Mouse (Mus musculus) thymus, postnatal 14 days (tissue): ENCODE results near the gene Galk2.

Experiments used
- DNase-seq: peaks from one replicate; pipeline ENCODE4 v3.0.0; 2021

Galk2 gene

GRCm38 (mm10) chr2:125901426-125901825, 42.5 kb downstream of the Galk2 start:
- DNase-seq, result no peak

- no peak for DNase-seq
Measured at GRCm38 (mm10) chr2:125906407-125907066, 47.6 kb downstream of the Galk2 start.

GRCm38 (mm10) chr2:125907580-125908255, 48.8 kb downstream of the Galk2 start:
- no peak for DNase-seq

DNA sequence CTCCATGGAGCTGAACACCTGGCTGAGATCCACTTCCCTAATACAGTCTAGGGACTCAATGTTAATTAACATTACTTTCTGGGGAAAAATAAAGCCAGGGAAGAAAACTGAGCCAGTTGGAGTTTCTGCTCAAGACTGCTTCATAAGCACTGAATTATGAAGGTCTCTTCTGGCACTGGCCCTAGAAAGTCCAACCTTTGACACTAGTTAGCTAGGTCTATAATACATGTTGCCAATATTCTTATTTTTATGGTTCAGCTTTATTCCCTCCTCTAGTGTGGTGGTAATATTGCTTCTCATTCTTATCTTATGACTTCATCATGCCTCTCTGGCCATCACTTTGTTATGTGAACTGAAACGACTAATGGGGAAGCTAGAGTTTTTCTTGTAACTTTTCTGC, 55.3 kb downstream of the Galk2 start:
- DNase-seq, result no peak

- no peak for DNase-seq
Measured at GRCm38 (mm10) chr2:125914713-125915112, 55.8 kb downstream of the Galk2 start.

GRCm38 (mm10) chr2:125916652-125917296, 57.9 kb downstream of the Galk2 start:
- DNase-seq, result no peak

DNA sequence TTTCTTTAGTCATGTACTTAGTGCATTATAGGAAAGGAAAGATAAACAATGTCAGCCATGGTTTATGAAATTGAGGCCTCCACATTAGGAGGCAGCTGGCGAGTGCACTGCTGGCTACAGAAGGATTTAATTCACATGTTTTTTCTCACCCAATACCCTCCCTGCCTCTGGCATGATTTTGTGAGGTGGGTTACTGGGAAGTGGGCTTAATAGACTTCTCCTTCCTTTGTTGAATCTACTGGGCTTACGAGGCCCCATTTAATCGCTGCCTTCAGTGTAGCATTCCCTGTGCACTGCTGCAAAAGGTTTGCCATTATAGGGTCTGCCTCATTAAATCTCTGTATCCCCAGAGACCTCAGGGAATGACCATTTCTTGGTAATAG, 58.4 kb downstream of the Galk2 start:
- DNase-seq, result no peak

- no peak for DNase-seq
Measured at GRCm38 (mm10) chr2:125921273-125921672, 62.4 kb downstream of the Galk2 start.

DNA sequence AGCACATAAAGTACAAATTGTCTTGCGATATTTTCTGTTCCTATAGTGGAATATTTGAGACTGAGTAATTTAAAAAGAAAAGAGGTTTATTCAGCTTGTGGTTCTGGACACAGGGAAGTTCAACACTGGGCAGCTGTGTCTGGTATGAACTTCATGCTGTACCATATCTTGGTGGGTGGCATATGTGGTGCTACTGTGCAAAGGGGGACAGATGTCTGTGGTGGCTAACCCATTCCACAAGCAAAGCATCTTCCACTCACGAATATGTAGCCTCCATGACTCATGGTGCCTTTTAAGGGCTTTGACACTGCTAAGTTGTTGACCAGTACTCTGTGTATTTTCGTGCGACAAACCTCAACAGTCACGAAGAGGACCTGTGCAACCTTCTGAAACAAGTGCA, 63.2 kb downstream of the Galk2 start:
- no peak for DNase-seq

DNA sequence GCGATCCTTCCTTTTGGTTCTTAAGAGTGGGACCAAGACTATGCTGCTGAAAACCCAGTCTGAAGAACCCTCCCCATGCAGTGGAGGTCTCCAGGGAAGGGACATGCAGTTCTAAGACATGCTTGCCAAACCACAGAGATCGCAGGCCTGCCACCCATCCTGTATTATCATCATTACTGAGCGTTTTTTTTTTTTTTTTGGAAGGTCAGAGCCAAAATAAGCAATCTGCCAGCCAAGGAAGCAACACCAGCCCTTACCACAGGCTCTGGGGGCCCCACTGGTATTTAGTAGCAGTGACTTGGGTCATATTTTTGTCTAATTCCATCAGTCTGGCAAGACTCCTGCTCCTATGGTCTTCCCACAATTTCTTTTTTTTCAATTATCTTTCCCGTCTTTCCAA, 64.0 kb downstream of the Galk2 start:
- no peak for DNase-seq

GRCm38 (mm10) chr2:125923346-125923745, 64.4 kb downstream of the Galk2 start:
- DNase-seq, result no peak

GRCm38 (mm10) chr2:125924554-125924953, 65.6 kb downstream of the Galk2 start:
- DNase-seq, result no peak

GRCm38 (mm10) chr2:125925081-125925480, 66.2 kb downstream of the Galk2 start:
- DNase-seq, result no peak

DNA sequence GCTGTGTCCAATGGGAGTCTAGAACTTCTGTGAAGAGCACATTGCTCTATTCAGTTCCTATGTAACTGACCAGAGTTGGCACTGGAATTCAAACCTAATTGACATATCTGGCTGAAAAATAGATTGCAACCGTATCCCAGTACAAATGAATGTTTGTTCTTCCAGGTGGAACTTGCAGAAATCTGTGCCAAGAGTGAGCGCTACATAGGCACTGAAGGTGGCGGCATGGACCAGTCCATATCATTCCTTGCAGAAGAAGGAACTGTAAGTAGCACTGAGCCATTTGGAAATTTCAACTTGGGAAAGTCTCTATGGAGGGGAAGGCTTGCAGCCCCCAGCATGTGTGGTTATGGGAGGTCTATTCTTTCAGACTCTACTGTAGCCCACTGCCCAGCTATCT, 70.5 kb downstream of the Galk2 start:
- DNase-seq, result no peak

- no peak for DNase-seq
Measured at GRCm38 (mm10) chr2:125929872-125930271, 71.0 kb downstream of the Galk2 start.

- DNase-seq, result no peak
Measured at GRCm38 (mm10) chr2:125931193-125931592, 72.3 kb downstream of the Galk2 start.

DNA sequence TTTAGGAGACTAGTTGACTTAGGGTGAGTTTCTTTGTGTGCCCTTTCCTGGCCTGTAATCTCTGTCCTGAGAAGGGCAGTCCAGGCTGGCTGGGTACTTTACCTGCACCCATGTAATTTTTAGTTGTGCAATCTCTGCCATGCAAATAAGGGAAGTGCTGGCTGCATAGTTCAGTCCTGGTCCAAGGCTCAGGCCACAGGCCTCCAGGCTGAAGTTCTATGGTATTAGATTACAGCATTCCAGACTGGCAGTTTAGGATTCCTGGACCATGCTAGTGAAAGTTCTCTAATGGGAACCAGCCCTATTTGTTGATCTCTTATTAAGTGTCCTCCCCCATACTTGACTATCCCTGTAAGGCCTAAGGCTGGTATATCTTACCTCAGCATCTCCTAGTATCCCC, 73.8 kb downstream of the Galk2 start:
- DNase-seq, result no peak

DNA sequence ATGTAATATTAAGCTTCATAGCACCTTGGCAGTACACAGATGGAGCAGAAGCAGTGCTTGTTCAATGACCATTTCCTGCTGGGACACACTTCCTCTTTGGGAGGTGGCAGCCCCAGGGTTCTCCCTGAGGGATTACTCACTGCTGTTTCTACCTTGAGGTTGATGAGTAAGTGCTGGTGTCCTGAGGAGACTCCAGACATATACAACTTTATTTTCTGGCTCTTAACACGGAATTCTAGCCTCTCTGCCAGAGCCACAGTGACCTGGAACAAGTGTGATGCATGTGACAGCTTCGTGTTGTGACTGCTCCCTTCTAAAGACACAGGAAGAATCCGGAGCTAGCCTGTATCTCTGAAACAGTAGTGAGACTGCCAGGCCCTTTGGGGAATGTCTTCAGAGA, 75.1 kb downstream of the Galk2 start:
- no peak for DNase-seq

DNA sequence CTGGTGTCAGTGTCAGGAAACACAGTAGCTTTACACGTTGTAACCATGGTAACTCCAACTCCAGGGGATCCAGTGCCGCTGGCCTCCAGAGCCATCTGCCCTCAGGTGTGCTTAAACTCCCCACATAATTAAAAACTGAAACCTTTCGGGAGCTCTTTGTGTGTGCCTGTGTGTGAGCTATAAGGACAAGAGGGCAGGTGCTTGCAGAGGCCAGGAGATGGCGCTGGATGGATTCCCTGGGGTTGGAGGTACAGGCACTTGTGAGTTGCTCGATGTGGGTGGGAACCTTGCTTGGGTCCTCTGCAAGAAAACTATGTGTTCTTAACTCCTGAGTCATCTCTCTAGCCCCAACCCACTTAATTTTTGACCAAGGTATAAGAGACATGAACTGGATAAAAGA, 77.5 kb downstream of the Galk2 start:
- no peak for DNase-seq

GRCm38 (mm10) chr2:125938993-125939642, 80.2 kb downstream of the Galk2 start:
- DNase-seq, result no peak

- DNase-seq, result no peak
Measured at GRCm38 (mm10) chr2:125941111-125941785, 82.3 kb downstream of the Galk2 start.

DNA sequence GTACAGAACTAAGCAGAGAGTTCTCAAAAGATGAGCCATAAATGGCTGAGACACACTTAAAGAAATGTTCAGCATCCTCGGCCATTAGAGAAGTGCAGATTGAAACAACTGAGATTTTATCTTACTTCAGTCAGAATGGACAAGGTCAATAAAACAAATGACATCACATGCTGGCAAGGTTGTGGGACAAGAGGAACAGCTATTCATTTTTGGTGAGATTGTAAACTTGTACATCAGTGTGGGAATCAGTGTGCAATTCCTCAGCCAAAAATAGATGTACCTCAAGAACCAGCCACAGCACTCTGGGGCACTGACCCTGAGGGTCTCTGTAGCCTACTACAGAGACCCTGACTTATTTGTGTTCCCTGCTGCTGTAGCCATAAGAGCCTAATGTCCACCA, 84.4 kb downstream of the Galk2 start:
- DNase-seq, result no peak

DNA sequence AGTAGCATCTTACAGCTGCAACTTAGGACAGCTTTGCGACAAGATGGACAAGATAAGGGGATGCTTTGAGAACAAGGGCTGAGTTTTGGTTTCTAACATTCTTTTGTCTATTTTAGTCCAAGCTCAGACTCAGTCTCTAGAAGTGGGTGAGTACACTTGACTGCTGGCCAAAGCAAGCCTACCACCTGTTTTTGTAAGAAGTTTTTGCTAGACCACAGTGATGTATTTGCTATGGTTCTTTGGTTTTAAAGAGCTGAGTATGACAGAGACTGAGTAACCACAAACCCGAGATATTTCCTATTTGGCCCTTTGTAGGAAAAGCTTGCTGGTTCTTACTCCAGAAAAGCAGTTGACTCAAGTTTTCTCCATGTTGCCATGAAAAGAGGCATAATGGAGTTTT, 89.3 kb downstream of the Galk2 start:
- no peak for DNase-seq
